Mouse (Mus musculus): Measurements from ENCODE around the gene Eif4b. TPM values are rescaled to one million over a fixed set of nuclear protein-coding genes. Genes with fewer than 3 reads are reported as not detected.

Gene Eif4b
- polyA plus RNA-seq, 1 experiment from 2014 or later: 46.5 TPM

- TF ChIP-seq CTCF (IDR thresholded peaks at IDR 0.05; ENCODE audit: low read depth): no peak
- no peak for TF ChIP-seq EP300 (optimal IDR thresholded peaks at IDR 0.05)
- 62% methylated on average over 5 of the region's 5 CpGs for WGBS
Observed at GRCm38 (mm10) chr15:102120530-102120929, 47.0 kb downstream of the Eif4b start.

GRCm38 (mm10) chr15:102126303-102126702 is 52.7 kb downstream of the Eif4b start:
- H3K9me3 ChIP-seq (ENCODE audit: control insufficient read depth, low read length): no peaks in the 10 kb centered on the region
- 45% methylated on average over 2 of the region's 2 CpGs for WGBS
- H3K27ac ChIP-seq (replicated peaks): peak overlapping the region; percentile 35; the same call in 1 of the 2 replicates
- H3K4me3 ChIP-seq (ENCODE audit: low read depth, low read length): no peak overlapping the region
- peak; percentile 41; the same call in 1 of the 2 replicates for ATAC-seq (ENCODE audit: low FRiP score, low TSS enrichment)
- no peak overlapping the region for H3K9ac ChIP-seq (ENCODE audit: low read length)
- TF ChIP-seq CTCF (IDR thresholded peaks at IDR 0.05; ENCODE audit: low read depth): no peak
- no peak for TF ChIP-seq EP300 (optimal IDR thresholded peaks at IDR 0.05)
- peaks cover 23% of the 10 kb centered on the region for H3K36me3 ChIP-seq (ENCODE audit: control insufficient read depth, insufficient read depth, low read length)
- no peak overlapping the region for H3K4me2 ChIP-seq (replicated peaks; ENCODE audit: low read depth)
- no peak for DNase-seq (ENCODE audit: low spot score)
- H3K4me1 ChIP-seq (replicated peaks; ENCODE audit: control insufficient read depth, insufficient read depth): no peaks in the 10 kb centered on the region
- no peaks in the 10 kb centered on the region for H3K27me3 ChIP-seq (ENCODE audit: control insufficient read depth, insufficient read depth, low read length)

More at GRCm38 (mm10) chr15:102120530-102120929, 47.0 kb downstream of the Eif4b start:
- DNase-seq (ENCODE audit: low spot score) (no peak), ATAC-seq (ENCODE audit: low FRiP score, low TSS enrichment) (no peak; the same call in 1 of the 2 replicates)
- no peak overlapping the region for H3K27ac ChIP-seq (replicated peaks)
- H3K36me3 ChIP-seq (ENCODE audit: control insufficient read depth, insufficient read depth, low read length): peaks cover 18% of the 10 kb centered on the region
- no peaks in the 10 kb centered on the region for H3K27me3 ChIP-seq (ENCODE audit: control insufficient read depth, insufficient read depth, low read length)
- H3K4me2 ChIP-seq (replicated peaks; ENCODE audit: low read depth): no peak overlapping the region
- no peak overlapping the region for H3K4me3 ChIP-seq (ENCODE audit: low read depth, low read length)
- H3K9me3 ChIP-seq (ENCODE audit: control insufficient read depth, low read length): no peaks in the 10 kb centered on the region
- H3K9ac ChIP-seq (ENCODE audit: low read length): no peak overlapping the region
- no peaks in the 10 kb centered on the region for H3K4me1 ChIP-seq (replicated peaks; ENCODE audit: control insufficient read depth, insufficient read depth)

GRCm38 (mm10) chr15:102133314-102133713 is 59.7 kb downstream of the Eif4b start:
- no peak overlapping the region for H3K4me2 ChIP-seq (replicated peaks; ENCODE audit: low read depth)
- H3K36me3 ChIP-seq (ENCODE audit: control insufficient read depth, insufficient read depth, low read length): peaks cover 23% of the 10 kb centered on the region
- no peak for TF ChIP-seq EP300 (optimal IDR thresholded peaks at IDR 0.05)
- TF ChIP-seq CTCF (IDR thresholded peaks at IDR 0.05; ENCODE audit: low read depth): no peak
- no peaks in the 10 kb centered on the region for H3K27me3 ChIP-seq (ENCODE audit: control insufficient read depth, insufficient read depth, low read length)
- no peaks in the 10 kb centered on the region for H3K4me1 ChIP-seq (replicated peaks; ENCODE audit: control insufficient read depth, insufficient read depth)
- ATAC-seq (ENCODE audit: low FRiP score, low TSS enrichment): no peak
- no peaks in the 10 kb centered on the region for H3K9me3 ChIP-seq (ENCODE audit: control insufficient read depth, low read length)
- WGBS: 64% methylated on average over 9 of the region's 9 CpGs
- no peak for DNase-seq (ENCODE audit: low spot score)
- no peak overlapping the region for H3K9ac ChIP-seq (ENCODE audit: low read length)
- no peak overlapping the region for H3K27ac ChIP-seq (replicated peaks)
- no peak overlapping the region for H3K4me3 ChIP-seq (ENCODE audit: low read depth, low read length)

GRCm38 (mm10) chr15:102134709-102135108 is 61.1 kb downstream of the Eif4b start:
- 70% methylated on average over 2 of the region's 2 CpGs for WGBS
- Histone ChIP-seq H3K4me3 (ENCODE audit: low read depth, low read length) (no peak overlapping the region; the same call in 1 of the 2 replicates), H3K4me1 (replicated peaks; ENCODE audit: control insufficient read depth, insufficient read depth) (no peaks in the 10 kb centered on the region), H3K9ac (ENCODE audit: low read length) (no peak overlapping the region), H3K27ac (replicated peaks) (no peak overlapping the region), H3K9me3 (ENCODE audit: control insufficient read depth, low read length) (no peaks in the 10 kb centered on the region), H3K4me2 (replicated peaks; ENCODE audit: low read depth) (no peak overlapping the region; the same call in 1 of the 2 replicates), H3K36me3 (ENCODE audit: control insufficient read depth, insufficient read depth, low read length) (peaks cover 17% of the 10 kb centered on the region), H3K27me3 (ENCODE audit: control insufficient read depth, insufficient read depth, low read length) (no peaks in the 10 kb centered on the region)
- TF ChIP-seq EP300 (optimal IDR thresholded peaks at IDR 0.05): no peak
- TF ChIP-seq CTCF (IDR thresholded peaks at IDR 0.05; ENCODE audit: low read depth): no peak
- ATAC-seq (ENCODE audit: low FRiP score, low TSS enrichment) (no peak), DNase-seq (ENCODE audit: low spot score) (no peak)

- no peak for TF ChIP-seq CTCF (IDR thresholded peaks at IDR 0.05; ENCODE audit: low read depth)
- TF ChIP-seq EP300 (optimal IDR thresholded peaks at IDR 0.05): no peak
- Histone ChIP-seq H3K4me1 (replicated peaks; ENCODE audit: control insufficient read depth, insufficient read depth) (no peaks in the 10 kb centered on the region), H3K4me2 (replicated peaks; ENCODE audit: low read depth) (peak overlapping the region; percentile 67), H3K27ac (replicated peaks) (peak overlapping the region; percentile 84), H3K9ac (ENCODE audit: low read length) (peak overlapping the region; percentile 73), H3K27me3 (ENCODE audit: control insufficient read depth, insufficient read depth, low read length) (no peaks in the 10 kb centered on the region), H3K36me3 (ENCODE audit: control insufficient read depth, insufficient read depth, low read length) (peaks cover 11% of the 10 kb centered on the region), H3K9me3 (ENCODE audit: control insufficient read depth, low read length) (no peaks in the 10 kb centered on the region), H3K4me3 (ENCODE audit: low read depth, low read length) (peak overlapping the region; percentile 81)
- DNase-seq (ENCODE audit: low spot score) (no peak), ATAC-seq (ENCODE audit: low FRiP score, low TSS enrichment) (peak; percentile 65; the same call in 1 of the 2 replicates)
- 1% methylated on average over 35 of the region's 35 CpGs for WGBS
Observed at GRCm38 (mm10) chr15:102135522-102136128, 62.1 kb downstream of the Eif4b start.

- ATAC-seq (ENCODE audit: low FRiP score, low TSS enrichment): peak; percentile 99
Observed at GRCm38 (mm10) chr15:102136129-102136758, 62.7 kb downstream of the Eif4b start, which contains the start of gene Spryd3. Gene Spryd3 (minus strand): TSS chr15:102136234.

More at GRCm38 (mm10) chr15:102136129-102136758, 62.7 kb downstream of the Eif4b start, which contains the start of gene Spryd3:
- peak within 1 kb of the TSS; percentile 81 for H3K4me3 ChIP-seq (ENCODE audit: low read depth, low read length)
- peak within 1 kb of the TSS; percentile 73 for H3K9ac ChIP-seq (ENCODE audit: low read length)
- peak within 1 kb of the TSS; percentile 67 for H3K4me2 ChIP-seq (replicated peaks; ENCODE audit: low read depth)
- no peaks in the 10 kb centered on the region for H3K9me3 ChIP-seq (ENCODE audit: control insufficient read depth, low read length)
- H3K36me3 ChIP-seq (ENCODE audit: control insufficient read depth, insufficient read depth, low read length): peaks cover 10% of the 10 kb centered on the region
- DNase-seq (ENCODE audit: low spot score): peak; percentile 98
- H3K27ac ChIP-seq (replicated peaks): peak within 1 kb of the TSS; percentile 84
- TF ChIP-seq EP300 (optimal IDR thresholded peaks at IDR 0.05): no peak
- TF ChIP-seq CTCF (IDR thresholded peaks at IDR 0.05; ENCODE audit: low read depth): peak; percentile 18; the same call in 1 of the 2 replicates
- WGBS: under 1% methylated on average over 50 of the region's 50 CpGs
- H3K4me1 ChIP-seq (replicated peaks; ENCODE audit: control insufficient read depth, insufficient read depth): no peaks in the 10 kb centered on the region
- no peaks in the 10 kb centered on the region for H3K27me3 ChIP-seq (ENCODE audit: control insufficient read depth, insufficient read depth, low read length)
